Mouse (Mus musculus) lung, postnatal 0 days (tissue): ENCODE data around the gene Rbak. TPM values are rescaled to one million over a fixed set of nuclear protein-coding genes. Genes with fewer than 3 reads are reported as not detected.
A peak's percentile ranks its signal among the peaks of the same experiment; 100 is the strongest.

Experiments
- ATAC-seq: fragments of 200-750 bp; cut with Nextera tagmentation; 2 replicates; pipeline ENCODE4 v1.8.0; 2017; ENCODE audit warnings: moderate library complexity
- DNase-seq: peaks from one replicate; pipeline ENCODE4 v3.0.0-alpha.2; 2016; ENCODE audit warnings: low spot score
- H3K27ac ChIP-seq: fragments of 300-500 bp; sonication (generic); 2 replicates; pipeline ENCODE4 v1.5.1; 2014; ENCODE audit warnings: antibody characterized with exemption, mild to moderate bottlenecking, low read length, mixed read lengths
- H3K27me3 ChIP-seq: fragments of 300-500 bp; sonication (generic); replicated peaks from 2 replicates; pipeline ENCODE4 v1.6.1; 2014; ENCODE audit warnings: low read length, mixed read lengths; ENCODE audit not compliant: insufficient read depth
- H3K36me3 ChIP-seq: fragments of 300-500 bp; sonication (generic); 2 replicates; pipeline ENCODE4 v1.6.1; 2014; ENCODE audit warnings: low read length, mixed read lengths; ENCODE audit not compliant: insufficient read depth
- H3K4me1 ChIP-seq: fragments of 300-500 bp; sonication (generic); 2 replicates; pipeline ENCODE4 v1.6.1; 2014; ENCODE audit warnings: antibody characterized with exemption, low read depth, low read length, mixed read lengths; ENCODE audit not compliant: insufficient read depth
- H3K4me2 ChIP-seq: fragments of 300-500 bp; sonication (generic); replicated peaks from 2 replicates; pipeline ENCODE4 v1.6.1; 2014; ENCODE audit warnings: low read depth, mild to moderate bottlenecking, low read length, moderate library complexity, mixed read lengths
- H3K4me3 ChIP-seq: fragments of 300-500 bp; sonication (generic); 2 replicates; pipeline ENCODE4 v1.5.1; 2014; ENCODE audit warnings: low read depth, low read length
- H3K9ac ChIP-seq: fragments of 300-500 bp; sonication (generic); replicated peaks from 2 replicates; pipeline ENCODE4 v1.6.1; 2014; ENCODE audit warnings: low read depth, mild to moderate bottlenecking
- H3K9me3 ChIP-seq: fragments of 300-500 bp; sonication (generic); 2 replicates; pipeline ENCODE4 v1.6.1; 2016; ENCODE audit warnings: low read length, mixed read lengths
- CTCF ChIP-seq: IDR thresholded peaks from 2 replicates; pipeline ENCODE4 v1.5.1; 2016; ENCODE audit warnings: antibody characterized with exemption, mild to moderate bottlenecking
- EP300 ChIP-seq: IDR thresholded peaks from 2 replicates; pipeline ENCODE4 v1.6.1; 2016; ENCODE audit warnings: antibody characterized with exemption, mild to moderate bottlenecking, control low read depth
- WGBS: fragments of 180-500 bp; shearing (Covaris S2); extraction: QIAGEN DNeasy Blood & Tissue Kit; methylation state at CpG from one replicate; pipeline ENCODE4 v1.1.7; 2014; 5-methylcytosine and 5-hydroxymethylcytosine counted together
- polyA plus RNA-seq: library from polyadenylated mRNA; unstranded; fragments of >200 nt; fragmentation: Nextera tagmentation; extraction: Ambion mirVana; gene quantifications from 2 replicates; pipeline ENCODE4 v1.2.1, GENCODE M21; 2015

Rbak gene
- 8.0 and 9.1 TPM in 2 replicates for polyA plus RNA-seq

GRCm38 (mm10) chr5:143180255-143181076 lies at the start of gene Rbak, which contains the start of gene Spdye4b:
TSS of gene Rbak (minus strand) at chr5:143180775.
TSS of gene Spdye4b (plus strand) at chr5:143181017.
- WGBS = 0% methylated on average over 50 of the region's 58 CpGs
- Histone ChIP-seq H3K4me3 (peak within 1 kb of the TSS; percentile 71), H3K4me1 (peaks cover 10% of the 10 kb centered on the region; the same call in 1 of the 2 replicates), H3K36me3 (peaks cover 19% of the 10 kb centered on the region; the same call in 1 of the 2 replicates), H3K27ac (peak within 1 kb of the TSS; percentile 75), H3K9me3 (no peaks in the 10 kb centered on the region), H3K9ac (peak within 1 kb of the TSS; percentile 86), H3K27me3 (no peaks in the 10 kb centered on the region), H3K4me2 (peak within 1 kb of the TSS; percentile 90)
- ATAC-seq = peak; percentile 99
- peak; percentile 98 for DNase-seq
- TF ChIP-seq CTCF (peak; percentile 35; the same call in 1 of the 2 replicates), EP300 (no peak)

DNA sequence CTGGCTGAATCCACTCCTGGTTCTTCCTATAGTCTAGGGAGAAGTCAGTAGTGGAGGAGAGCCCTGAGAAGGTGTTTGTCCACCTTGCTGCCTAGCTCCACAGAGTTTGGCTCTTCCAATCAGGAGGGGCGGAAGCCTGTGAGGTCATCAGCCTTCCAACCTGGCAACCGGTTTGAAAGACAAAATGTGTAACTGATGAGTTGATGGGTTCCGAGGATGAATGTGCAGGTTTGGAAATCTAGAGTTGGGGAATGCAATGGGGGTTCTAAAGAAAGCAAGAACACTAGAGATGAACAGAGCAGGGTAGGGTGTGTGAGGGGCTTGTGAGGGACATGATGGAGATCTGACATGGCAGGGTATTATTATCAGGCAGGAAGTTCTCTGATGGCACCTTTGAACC lies 46.2 kb upstream of the Rbak start, which contains the start of gene Spdye4a:
Gene Spdye4a, minus strand, starts transcription at position 101 of the 400 bp plus-strand sequence.
- H3K27ac ChIP-seq = no peak within 1 kb of the TSS
- no peak within 1 kb of the TSS for H3K9ac ChIP-seq
- no peaks in the 10 kb centered on the region for H3K27me3 ChIP-seq
- H3K4me2 ChIP-seq = no peak within 1 kb of the TSS
- no peak for DNase-seq
- no peaks in the 10 kb centered on the region for H3K9me3 ChIP-seq
- H3K4me3 ChIP-seq = no peak within 1 kb of the TSS
- ATAC-seq = no peak
- TF ChIP-seq EP300 (no peak), CTCF (no peak)
- WGBS = 87% methylated on average over 3 of the region's 3 CpGs
- H3K4me1 ChIP-seq = no peaks in the 10 kb centered on the region
- H3K36me3 ChIP-seq = no peaks in the 10 kb centered on the region

DNA sequence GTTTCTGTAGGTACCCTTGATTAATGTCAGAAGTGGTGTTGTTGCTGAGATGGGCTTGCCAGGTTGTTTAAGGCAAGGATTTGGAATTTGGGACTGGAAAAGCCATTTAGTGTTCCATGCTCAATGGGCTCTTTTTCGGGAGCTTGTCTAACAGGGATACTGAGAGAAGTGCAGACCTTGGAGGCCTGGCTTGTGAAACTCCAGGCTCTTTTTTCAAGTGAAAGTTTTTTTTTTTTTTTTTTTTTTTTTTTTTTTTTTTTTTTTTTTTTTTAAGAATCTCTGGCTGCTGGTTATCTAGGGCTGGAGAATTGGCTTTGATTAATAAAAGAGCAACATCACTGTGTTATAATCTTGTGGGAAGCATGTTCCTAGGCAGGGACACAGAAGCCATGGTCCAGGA lies 41.7 kb upstream of the Rbak start:
- no peaks in the 10 kb centered on the region for H3K27me3 ChIP-seq
- no peak for ATAC-seq
- no peak overlapping the region for H3K9ac ChIP-seq
- TF ChIP-seq EP300 (no peak), CTCF (no peak)
- no peaks in the 10 kb centered on the region for H3K9me3 ChIP-seq
- DNase-seq = no peak
- no peak overlapping the region for H3K27ac ChIP-seq
- H3K36me3 ChIP-seq = no peaks in the 10 kb centered on the region
- H3K4me3 ChIP-seq = no peak overlapping the region
- H3K4me1 ChIP-seq = no peaks in the 10 kb centered on the region
- 83% methylated on average over 1 of the region's 1 CpGs for WGBS
- H3K4me2 ChIP-seq = no peak overlapping the region

DNA sequence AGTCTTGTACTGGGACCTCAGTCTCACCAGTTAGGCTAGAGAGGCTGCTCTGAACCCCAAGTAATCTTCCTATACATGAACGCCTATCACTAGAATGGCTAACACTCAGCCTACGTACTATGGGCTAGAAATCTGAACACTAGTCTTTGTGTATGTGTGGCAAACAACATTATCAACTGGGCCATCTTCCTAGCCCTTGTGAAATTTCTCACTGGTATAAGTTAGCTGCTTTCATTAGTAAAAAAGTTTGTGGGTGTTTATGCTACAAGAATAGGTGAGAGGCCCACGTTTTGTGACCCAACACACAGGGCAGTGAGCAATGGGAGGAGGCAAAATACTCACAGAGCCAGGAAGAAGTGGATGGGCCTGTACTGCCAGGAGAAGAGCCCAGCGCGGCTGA lies 40.4 kb upstream of the Rbak start:
- Histone ChIP-seq H3K9me3 (no peaks in the 10 kb centered on the region), H3K27ac (no peak overlapping the region), H3K4me3 (no peak overlapping the region), H3K27me3 (no peaks in the 10 kb centered on the region), H3K4me1 (no peaks in the 10 kb centered on the region), H3K4me2 (no peak overlapping the region), H3K9ac (no peak overlapping the region), H3K36me3 (no peaks in the 10 kb centered on the region)
- TF ChIP-seq EP300 = no peak
- TF ChIP-seq CTCF = no peak
- no peak for DNase-seq
- WGBS = 61% methylated on average over 3 of the region's 5 CpGs
- ATAC-seq = no peak

- no peak for DNase-seq
- Histone ChIP-seq H3K9ac (no peak overlapping the region), H3K27me3 (no peaks in the 10 kb centered on the region), H3K27ac (no peak overlapping the region), H3K4me2 (no peak overlapping the region), H3K4me3 (no peak overlapping the region), H3K4me1 (no peaks in the 10 kb centered on the region), H3K36me3 (no peaks in the 10 kb centered on the region), H3K9me3 (no peaks in the 10 kb centered on the region)
- TF ChIP-seq EP300 (no peak), CTCF (no peak)
- ATAC-seq = no peak
- 89% methylated on average over 2 of the region's 2 CpGs for WGBS
Measured at GRCm38 (mm10) chr5:143213832-143214231, 33.3 kb upstream of the Rbak start.

DNA sequence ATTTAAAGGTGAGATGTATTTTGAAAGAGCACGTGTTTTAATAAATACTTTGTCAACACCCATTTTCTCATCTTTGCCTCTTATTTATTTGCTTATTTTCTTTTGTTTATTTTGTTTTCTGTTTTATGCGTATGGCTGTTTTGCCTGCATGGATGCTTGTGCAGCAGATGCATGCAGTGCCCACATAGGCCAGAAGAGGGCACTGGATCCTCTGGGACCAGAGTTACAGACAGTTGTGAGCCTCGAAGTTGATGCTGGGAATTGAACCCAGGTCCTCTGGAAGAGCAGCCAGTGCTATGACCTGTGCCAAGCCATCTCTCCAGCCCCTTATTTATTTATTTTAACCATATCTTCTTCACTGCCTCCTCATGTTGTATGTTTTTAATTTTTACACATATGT lies 24.4 kb upstream of the Rbak start:
- ATAC-seq = no peak
- DNase-seq = no peak
- Histone ChIP-seq H3K4me3 (no peak overlapping the region), H3K27me3 (no peaks in the 10 kb centered on the region), H3K9me3 (no peaks in the 10 kb centered on the region), H3K4me1 (no peaks in the 10 kb centered on the region), H3K27ac (no peak overlapping the region), H3K4me2 (no peak overlapping the region), H3K36me3 (no peaks in the 10 kb centered on the region), H3K9ac (no peak overlapping the region)
- TF ChIP-seq EP300 (no peak), CTCF (peak; percentile 31; the same call in 1 of the 2 replicates)
- 59% methylated on average over 3 of the region's 3 CpGs for WGBS
